Mouse (Mus musculus): ENCODE data around the gene Nhsl2.
A peak's percentile ranks its signal among the peaks of the same experiment; 100 is the strongest.

The Nhsl2 gene

DNA sequence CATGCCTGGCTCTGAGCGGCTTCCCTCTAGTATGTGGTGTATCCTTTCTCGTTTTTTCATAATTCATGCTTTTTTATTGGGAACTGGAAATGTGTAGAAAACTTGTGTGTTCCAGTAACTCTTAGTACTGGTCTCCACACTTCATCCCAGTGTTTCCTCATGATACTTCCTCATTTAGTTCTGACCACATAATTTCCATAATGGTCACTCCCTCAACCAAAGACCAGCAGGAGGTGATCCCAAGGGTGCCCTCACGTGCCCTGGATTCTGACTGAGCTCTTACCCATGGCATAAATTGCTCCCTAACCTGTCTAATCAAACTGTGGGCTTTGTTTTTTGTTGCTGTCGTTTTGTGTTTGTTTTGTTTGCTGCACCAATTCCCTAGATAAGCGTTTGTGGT lies 58.1 kb downstream of the Nhsl2 start:
- DNase-seq, result no peak

DNA sequence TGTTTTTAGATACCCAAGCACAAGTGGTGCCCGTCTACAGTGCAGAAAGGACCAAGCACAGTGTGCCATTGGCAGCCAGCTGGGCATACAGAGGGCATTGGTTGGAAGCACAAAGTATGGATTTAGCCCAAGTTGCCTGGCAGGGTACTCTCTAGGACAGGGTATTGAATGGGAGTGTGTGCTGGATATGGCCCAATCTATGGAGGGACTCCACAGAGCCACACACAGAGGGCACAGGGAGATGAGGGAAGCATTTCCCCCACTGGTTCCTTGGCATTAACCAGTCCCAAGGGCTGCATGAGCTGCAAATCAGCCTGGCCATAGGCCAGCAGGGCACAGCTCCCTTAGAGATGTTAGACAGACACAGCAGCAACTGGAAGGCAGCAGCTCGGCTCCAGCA lies 79.9 kb downstream of the Nhsl2 start:
- DNase-seq, result no peak

DNA sequence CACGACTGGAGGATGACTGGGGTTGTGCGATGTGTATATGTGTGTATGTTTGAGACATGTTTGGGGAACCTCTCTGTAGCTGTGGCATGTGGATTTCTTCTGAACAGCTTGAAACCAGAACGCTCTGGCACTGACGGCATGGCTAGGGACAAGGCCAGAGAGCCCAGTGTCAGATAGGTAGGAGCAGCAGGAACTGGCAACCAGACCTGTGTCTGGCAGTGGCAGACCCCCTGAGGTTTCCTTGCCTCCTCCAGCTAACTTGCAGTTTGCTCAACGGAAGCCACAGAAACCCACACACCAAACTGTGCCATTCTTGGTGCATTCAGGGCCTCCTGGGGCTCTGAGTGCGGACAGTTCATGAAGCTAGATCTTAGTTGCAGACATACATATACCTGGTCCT lies 81.1 kb downstream of the Nhsl2 start:
- peak; percentile 18 for DNase-seq

DNA sequence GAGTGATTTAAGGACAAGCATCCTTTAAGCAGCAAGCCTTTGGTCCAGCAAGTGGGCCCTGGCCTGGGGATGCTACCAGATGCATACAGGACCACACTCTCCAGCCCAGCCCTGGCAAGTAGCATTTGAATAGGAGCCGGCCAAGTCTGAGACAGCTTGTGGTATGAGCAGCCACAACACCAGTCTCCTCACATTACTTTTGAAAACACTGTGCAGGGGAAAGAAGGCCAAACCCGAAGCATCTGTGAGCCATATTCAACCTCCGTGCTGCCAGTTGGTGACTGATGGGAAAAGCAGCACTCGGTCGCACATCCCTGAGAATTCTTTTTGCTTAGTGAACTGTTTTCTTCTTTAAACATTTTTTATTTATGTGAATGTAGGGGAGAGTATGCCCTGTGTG lies 81.8 kb downstream of the Nhsl2 start:
- no peak for DNase-seq

DNA sequence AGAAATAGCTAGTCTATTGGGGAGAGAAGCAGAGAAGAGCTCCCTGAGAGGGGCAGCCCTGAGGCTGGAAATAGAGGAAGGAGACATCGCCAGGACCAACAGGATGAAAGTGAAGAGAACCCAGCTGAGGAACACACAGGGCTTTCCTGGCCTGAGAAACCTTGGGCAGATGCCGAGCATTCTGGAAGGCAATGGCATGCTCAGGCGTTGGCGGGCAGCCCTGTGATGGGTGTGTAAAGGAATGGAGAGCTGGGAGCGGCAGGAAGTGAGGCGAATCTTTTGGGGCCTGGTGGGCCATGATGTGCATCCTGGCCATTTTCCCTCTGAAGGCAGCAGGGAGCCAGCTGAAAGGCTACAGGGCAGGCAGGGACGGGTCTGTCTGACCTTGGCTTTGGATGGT lies 83.1 kb downstream of the Nhsl2 start:
- no peak for DNase-seq

DNA sequence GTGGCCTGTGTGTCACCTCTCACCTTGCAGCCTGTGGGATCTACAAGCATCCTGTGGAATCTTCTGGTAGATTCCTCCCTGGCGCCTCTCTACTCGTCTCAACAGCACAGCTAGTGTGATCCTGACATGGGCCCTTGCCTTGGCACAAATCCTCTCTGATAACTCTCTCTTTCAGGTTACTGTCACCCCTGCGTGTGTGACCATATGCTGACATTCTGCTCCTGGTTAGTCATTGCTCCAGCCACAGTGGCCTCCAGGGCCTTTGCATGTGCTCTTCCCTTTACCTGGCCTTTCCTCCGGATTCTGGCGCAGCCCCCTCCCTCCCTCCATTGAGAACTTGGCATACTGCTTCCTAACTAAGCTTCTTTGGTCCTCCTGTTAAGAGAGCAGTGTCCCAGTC lies 84.2 kb downstream of the Nhsl2 start:
- no peak for DNase-seq

DNA sequence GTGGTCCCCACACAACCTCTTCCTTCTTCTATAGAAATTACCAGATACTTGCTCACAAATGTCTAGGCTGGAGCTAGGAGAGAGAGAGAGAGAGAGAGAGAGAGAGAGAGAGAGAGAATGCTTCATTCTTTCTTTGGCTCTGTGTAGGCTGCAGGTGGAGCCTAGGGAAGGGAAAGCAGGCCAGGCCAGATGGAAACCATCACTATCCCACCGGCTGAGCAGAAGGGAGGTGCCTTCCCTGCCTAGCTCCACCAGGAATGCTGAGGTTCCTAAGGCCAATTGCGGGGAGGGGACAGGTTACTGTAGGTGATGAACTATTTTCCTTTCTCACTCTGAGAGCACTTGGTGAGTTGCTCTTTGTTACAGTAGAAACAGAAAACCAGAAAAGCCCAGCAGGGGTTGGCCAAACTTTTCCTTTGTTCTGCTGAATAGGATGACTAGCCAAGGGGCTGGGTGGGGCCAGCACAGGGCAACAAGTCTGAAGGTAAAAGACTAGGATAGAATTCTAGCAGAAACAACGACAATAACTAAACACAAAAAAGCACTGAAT lies 86.2 kb downstream of the Nhsl2 start:
- no peak for DNase-seq

DNA sequence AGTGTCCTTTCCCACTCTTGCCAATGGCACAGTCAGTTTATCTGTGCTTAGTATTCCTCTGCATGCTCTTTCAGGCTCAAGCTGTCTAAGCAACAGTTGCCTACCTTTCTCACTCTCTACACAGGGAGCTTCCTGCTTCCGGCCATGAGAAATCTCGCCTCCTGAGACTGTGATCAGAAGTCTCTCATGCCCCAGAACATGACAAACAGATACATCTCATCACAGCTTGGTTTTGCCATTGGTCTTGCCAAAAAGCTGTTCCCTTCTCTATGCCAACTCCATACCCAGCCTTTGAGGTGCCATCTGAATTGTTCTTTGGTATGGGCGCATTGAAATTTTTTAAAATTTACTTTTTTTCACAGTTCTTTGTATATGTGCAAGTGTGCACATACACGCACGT lies 90.3 kb downstream of the Nhsl2 start:
- DNase-seq, result no peak

DNA sequence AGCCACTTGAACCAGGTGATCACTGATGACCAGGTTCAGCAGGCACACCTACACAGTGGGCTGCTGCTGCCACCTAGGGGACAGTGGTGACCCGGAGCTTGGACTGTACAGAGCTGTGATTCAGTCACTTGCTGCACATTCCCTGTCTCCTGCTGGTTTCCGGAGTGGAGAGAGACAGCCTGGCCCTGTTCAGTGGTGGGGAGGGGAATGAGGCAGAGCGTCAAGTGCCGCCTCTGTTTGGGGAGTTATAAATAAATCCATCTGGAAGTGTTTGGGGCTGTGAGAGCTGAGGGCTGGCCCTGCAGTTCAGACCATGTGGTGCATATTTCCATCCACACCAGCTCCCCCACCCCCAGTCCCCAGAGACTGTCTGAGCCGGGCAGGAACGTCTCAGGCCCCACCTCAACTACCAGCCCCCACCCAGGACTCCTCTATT lies 93.3 kb downstream of the Nhsl2 start:
- peak; percentile 54 for DNase-seq

DNA sequence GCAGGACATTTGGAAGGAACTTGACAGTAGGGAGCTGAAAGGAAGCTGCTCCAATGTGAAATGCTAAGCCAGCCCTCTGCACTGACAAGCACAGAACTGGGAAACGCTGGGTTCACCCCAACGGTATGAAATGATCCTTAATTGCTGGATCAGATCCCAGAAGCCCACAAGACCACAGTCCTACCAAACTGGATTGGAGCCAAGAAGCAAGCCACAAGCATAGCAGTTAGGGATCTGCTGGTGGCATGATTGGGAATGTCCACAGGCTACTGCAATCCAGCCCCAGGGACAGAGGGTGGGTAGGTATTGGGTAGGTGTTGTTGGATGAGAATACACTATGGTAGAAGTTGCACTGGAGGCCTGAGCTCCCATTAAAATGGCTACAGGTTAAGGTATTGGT lies 94.6 kb downstream of the Nhsl2 start:
- DNase-seq, result no peak

DNA sequence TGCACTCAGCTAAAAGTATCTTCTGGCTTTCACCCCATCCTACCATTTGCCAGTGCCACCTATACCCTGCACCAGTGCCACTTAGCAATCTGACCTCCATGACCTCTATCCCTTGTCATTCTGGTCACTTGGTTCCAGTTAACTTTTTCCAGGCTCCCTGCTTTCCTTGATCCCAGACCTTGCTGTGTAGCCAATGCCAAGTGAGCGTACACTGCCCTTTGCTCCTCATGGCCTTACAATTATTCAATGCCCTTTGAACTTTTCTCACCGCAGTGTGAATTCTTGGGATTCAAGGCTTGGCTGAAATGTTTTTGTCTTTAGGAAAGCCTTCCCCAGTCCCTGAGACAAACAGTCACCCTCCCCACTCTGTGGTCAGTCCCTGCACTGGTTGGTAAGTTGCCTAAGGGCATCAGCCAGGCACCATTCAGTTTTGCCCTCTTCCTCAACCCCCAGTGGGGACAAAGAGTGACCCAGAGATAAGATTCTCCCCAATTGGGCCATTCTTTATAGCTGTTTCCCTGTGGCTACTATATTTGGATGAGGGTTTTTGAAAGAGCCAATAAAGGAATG lies 95.7 kb downstream of the Nhsl2 start:
- DNase-seq, result no peak

DNA sequence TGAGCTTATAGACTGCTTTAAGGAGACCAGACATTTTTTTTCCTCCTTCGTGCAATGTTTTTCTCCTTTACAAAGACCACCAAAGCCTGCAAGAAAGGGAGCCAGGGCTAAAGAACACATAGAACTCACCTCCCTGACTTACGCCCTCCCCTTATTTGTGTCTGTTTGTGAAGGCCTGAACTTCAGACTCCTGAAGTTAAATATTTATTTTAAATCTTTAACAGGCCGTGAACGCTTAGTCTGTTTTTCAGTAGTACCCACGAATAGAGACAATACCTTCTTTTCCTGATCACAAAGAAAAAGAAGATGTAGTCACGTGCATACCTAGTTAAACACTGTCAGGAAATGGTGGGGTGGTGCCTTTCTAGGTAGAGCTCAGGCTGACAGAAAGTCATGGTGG lies 103.3 kb downstream of the Nhsl2 start:
- DNase-seq, result no peak

DNA sequence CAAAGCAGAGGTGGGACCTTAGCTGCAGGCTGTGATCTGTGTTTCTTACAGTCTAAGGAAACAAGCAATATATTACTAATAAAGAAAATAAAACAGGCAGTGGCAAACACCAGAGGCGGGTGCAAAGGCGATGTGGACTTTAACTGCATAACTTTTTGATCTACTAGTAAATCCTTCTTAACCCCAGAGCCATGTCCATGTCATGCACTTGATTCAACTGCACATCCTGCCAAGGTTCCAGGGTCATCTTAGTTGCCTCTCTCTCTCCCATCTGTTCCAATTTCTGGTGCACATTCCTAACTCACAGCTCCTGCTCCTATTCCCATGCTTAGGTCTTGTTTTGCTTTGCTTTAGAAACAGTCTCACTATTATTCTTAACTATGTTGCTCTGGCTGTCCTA lies 104.1 kb downstream of the Nhsl2 start:
- DNase-seq, result no peak

DNA sequence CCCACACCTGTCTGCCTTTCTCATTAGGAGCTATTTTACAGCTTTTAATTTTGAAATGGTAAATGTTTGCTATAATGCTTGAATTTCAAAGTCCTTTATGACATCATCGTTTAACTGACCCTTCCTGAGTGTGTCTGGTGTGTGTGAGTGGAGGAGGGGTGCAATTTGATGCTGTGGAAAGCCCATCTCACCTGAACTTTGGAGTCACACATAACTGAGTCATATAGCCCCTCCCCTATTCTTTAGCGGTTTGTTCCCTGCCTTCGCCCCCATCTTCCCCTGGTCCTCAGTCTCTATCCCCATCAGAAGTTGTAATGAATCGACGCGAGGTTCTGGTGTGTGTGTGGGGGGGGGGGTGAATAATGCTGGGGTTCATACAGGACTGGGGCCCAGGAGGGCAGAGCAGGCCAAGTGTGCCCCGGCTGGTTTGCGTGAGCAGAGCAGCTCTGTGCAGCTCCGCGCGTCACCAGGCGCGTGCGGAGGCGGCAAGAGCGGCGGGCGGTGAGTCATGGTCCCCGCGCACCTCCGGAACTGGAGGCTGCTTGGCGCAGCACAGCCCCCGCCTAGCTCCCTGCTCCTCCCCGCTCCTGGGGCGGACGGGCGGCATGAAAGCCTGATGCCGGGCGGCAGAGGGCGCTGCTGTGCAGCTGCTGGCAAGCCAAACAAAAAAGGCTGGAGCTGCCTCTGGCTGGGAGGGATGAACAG lies 104.8 kb downstream of the Nhsl2 start:
- peak; percentile 89 for DNase-seq

DNA sequence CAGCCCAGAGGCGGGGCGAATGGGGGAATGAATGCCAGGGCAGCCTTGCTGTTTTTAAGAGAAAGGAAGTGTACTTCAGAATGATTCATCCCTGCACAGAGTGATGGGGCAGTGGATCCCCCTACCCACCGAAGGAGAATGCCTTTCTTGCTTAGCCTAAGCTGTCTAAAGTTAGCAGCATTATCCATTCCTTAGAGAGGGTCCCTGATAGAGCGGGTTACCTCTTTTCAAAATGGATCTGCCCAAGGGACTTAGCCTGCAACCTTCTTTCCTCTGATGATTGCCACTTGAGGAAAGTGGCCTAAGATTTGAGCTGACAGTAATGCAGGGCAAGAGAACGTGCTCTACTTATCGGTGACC lies 105.3 kb downstream of the Nhsl2 start:
- no peak for DNase-seq

DNA sequence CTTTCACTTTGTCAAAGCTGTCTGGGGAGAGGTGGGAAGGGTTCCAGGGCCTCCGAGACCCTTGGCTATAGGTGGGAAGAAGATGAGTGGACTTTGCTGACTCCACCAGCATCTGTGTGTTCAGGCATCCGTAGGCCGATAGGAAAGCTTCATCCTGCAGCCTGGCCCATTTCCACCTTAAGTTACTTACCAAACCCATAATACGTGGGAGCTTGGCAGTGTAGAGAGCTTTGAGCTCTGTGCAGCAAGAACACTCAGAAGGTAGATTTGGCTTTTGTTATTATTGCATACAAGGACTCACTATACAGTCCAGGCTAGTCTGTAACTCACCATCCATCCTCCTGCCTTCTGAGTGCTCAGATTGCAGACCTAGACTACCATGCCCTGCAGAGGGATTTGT lies 112.7 kb downstream of the Nhsl2 start:
- DNase-seq, result no peak

DNA sequence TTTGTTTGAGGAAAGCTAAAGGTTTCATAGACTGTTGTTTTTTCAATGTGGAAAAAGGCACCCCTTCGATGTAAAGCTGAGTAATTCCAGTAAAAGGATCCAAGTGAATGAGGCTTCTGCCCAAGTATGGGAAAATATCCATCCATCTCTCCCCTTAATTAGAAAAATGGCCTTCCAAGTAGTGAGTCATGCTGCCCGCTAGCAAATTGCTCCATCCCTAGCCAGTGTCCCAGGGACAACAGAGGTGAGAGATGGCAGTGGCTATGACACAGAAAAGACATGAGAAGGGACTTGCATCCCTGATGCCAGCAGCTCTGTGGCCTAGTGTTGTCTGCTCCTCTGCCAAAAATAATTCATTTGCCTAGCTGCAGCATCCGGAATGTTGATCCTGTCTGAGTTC lies 114.5 kb downstream of the Nhsl2 start:
- no peak for DNase-seq

DNA sequence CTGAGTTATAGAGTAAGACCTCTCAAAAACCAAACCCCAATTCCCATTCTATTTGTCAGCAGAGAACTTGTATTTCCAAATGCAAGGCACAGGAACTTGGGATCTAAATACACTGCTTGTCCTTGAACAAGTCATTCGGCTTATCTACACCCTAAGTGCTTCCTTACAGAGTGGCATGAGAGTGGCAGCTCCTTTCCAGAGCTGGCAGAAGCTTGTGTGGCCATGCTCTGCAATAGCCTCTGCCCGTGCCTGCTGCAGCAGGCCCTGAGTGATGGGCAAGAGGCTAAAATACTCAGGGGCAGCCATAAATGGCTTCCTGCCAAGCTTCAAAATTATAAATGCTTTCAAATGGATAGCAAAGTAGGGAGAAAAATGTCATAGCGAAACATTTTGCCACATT lies 123.8 kb downstream of the Nhsl2 start:
- DNase-seq, result no peak

DNA sequence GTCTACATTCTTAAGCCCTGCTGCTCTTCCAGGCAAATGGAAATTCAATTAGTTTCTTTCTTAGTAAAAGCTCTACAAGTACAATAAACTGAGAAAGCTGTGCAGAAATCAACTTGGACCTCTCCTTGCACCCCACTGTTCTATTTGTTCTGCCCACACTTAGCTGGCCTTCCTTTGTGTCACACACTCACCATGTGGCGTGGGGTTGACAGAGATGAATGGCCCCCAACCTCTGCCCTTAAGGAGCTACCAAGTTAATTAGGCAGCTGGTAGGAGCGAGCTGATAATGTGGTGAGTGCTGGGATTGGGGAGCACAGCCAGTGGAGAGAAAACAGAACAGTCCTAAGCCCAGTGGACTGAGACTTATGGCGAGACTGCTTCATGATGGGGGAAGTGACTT lies 127.7 kb downstream of the Nhsl2 start:
- DNase-seq, result no peak

DNA sequence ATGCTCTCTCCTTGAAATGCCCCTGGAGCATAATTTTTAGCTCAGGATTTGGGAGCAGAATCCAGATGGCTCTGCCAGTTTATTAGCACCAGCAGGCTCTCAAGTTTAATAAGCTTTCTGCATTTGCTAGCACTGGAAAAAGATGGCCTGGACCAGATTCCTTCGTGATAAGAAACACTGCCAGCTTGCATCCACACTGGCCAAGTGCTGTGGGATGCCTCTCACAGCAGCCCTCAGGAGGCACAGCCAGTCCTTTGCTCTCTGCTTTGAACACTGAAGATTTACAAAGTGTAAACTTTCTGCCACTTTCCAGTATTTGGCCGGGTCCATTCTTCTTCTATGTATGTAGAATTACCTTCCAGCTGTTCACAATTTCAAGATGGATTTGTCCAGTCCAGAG lies 129.7 kb downstream of the Nhsl2 start:
- no peak for DNase-seq

DNA sequence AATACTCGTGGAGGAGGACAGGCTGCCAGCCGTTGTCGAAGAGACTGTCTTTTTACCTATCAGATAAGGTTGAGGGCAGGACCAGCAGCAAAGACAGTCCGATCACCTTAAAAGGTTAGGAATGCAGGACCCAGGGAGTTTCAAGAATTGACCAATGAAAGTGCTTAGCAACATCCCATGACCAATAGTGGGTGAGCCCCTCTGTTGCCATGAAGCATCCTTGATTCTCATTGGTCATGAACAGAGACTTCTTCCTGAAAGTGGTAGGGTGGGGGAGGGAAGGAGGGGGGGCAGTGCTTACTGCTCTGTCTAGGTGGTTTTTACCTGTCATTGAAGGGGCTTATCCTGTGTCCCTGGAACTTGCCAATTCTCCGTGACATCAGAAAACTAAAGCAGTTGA lies 130.1 kb downstream of the Nhsl2 start:
- DNase-seq, result no peak

DNA sequence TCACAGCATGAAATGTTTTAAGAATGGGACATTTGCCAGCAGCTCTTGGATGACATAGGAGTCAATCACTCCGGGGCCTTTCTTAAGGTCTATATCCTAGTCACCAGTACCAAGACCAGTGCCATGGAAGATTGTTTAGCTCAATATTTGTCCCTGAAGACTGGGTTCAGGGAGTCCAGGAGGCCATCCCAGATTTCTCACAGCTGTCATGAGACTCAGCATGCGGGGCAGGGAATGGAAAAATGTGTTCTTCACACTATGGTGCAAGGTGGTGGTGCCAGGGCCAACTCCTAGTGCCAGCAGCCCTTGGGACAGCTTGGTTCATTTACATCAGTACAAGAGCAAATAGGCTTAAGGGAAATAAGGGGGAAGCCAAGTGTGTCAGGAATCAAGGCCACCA lies 131.4 kb downstream of the Nhsl2 start:
- no peak for DNase-seq

DNA sequence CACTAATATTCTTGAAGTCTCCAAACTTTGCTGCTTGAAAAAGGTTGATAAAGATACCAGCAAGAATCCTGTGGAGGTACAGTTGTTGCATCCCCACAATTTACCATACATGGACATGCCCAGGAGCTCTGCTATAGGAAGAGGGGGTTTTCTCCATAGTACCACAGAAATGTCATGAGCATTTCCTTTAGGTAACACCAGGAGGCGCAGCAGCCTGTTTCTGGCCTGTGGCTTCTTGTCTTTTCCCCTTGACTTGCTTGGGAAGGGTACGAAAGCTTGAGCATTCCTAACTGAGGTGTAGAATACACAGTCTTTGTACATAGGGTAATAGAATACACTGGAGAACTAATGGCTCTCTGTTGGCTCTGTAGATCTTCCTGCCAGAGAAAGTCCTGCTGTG lies 132.3 kb downstream of the Nhsl2 start:
- peak; percentile 6 for DNase-seq

DNA sequence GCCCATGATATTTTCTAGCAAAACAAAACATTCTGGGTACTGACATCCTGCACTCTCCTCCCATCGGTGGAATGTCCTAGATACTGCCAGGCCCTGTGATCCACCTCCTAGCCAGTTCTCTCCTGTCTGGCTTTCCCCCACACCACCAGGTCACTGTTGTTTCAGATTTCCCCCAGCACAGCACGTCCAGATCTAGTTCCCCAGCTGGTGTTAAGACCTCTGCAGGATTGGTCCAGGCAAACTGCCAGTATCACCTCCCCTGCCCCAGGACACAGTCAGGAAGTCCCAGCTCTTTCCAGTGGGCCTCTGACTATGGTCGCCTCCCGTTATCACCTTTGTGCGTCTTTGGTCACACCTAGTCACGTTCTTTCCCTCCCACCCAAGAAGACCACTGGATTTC lies 134.5 kb downstream of the Nhsl2 start:
- no peak for DNase-seq

Measured in thymus, postnatal 14 days (tissue).